In genomic region chr10:63337951-63338836, GRCm38 (mm10) we compare ENCODE assay signal across 8 mouse cellular contexts. TPM values are rescaled to one million over a fixed set of nuclear protein-coding genes. Genes with fewer than 3 reads are reported as not detected.
DNase-seq lines count a peak whose midpoint lies in the region; ATAC-seq and TF ChIP-seq lines count a peak whose summit lies in the region.

No protein-coding gene starts in this region.

- peaks cover 12% of the 10 kb centered on the region for H3K4me1 ChIP-seq in bone marrow macrophage, adult 2 months (ENCODE audit: control insufficient read depth, insufficient read depth, low read length)
- peaks cover 9% of the 10 kb centered on the region for H3K4me1 ChIP-seq in heart, embryonic 12.5 days (replicated peaks)
- H3K4me1 ChIP-seq in kidney, postnatal 0 days (replicated peaks; ENCODE audit: insufficient read depth, low read length): peaks cover 15% of the 10 kb centered on the region
- peaks cover 25% of the 10 kb centered on the region for H3K4me1 ChIP-seq in liver, embryonic 15.5 days (replicated peaks)
- peaks cover 9% of the 10 kb centered on the region for H3K4me1 ChIP-seq in neural tube, embryonic 11.5 days (ENCODE audit: control insufficient read depth, insufficient read depth, low read length)
- H3K4me1 ChIP-seq in testis, adult 2 months (ENCODE audit: control insufficient read depth, insufficient read depth, low read length): peaks cover 7% of the 10 kb centered on the region

- no peak for TF ChIP-seq CTCF in bone marrow macrophage, adult 2 months (IDR thresholded peaks at IDR 0.05; ENCODE audit: low read depth, low read length)
- TF ChIP-seq CTCF in kidney, postnatal 0 days (IDR thresholded peaks at IDR 0.05; ENCODE audit: low read depth): no peak
- no peak for TF ChIP-seq CTCF in testis, adult 2 months (IDR thresholded peaks at IDR 0.05; ENCODE audit: control insufficient read depth, insufficient read depth, insufficient replicate concordance, low read depth, low read length)

- peak overlapping the region; percentile 98 for H3K9ac ChIP-seq in heart, embryonic 12.5 days
- peak overlapping the region; percentile 99 for H3K9ac ChIP-seq in kidney, postnatal 0 days (ENCODE audit: low read depth, low read length)
- H3K9ac ChIP-seq in liver, embryonic 15.5 days: peak overlapping the region; percentile 90
- peak overlapping the region; percentile 96 for H3K9ac ChIP-seq in neural tube, embryonic 11.5 days (ENCODE audit: low read length)

- H3K4me2 ChIP-seq in heart, embryonic 12.5 days: peak overlapping the region; percentile 73
- peak overlapping the region; percentile 64 for H3K4me2 ChIP-seq in kidney, postnatal 0 days (ENCODE audit: low read length)
- H3K4me2 ChIP-seq in liver, embryonic 15.5 days: peak overlapping the region; percentile 96
- peak overlapping the region; percentile 72 for H3K4me2 ChIP-seq in neural tube, embryonic 11.5 days (ENCODE audit: low read depth)

- H3K27me3 ChIP-seq in heart, embryonic 12.5 days (replicated peaks): no peaks in the 10 kb centered on the region
- no peaks in the 10 kb centered on the region for H3K27me3 ChIP-seq in kidney, postnatal 0 days (ENCODE audit: insufficient read depth, low read length)
- H3K27me3 ChIP-seq in liver, embryonic 15.5 days: no peaks in the 10 kb centered on the region
- H3K27me3 ChIP-seq in neural tube, embryonic 11.5 days (ENCODE audit: control insufficient read depth, insufficient read depth, low read length): no peaks in the 10 kb centered on the region
- H3K27me3 ChIP-seq in testis, adult 2 months (ENCODE audit: control insufficient read depth, insufficient read depth, low read length): no peaks in the 10 kb centered on the region

- no peaks in the 10 kb centered on the region for H3K9me3 ChIP-seq in heart, embryonic 12.5 days (replicated peaks)
- H3K9me3 ChIP-seq in kidney, postnatal 0 days (replicated peaks; ENCODE audit: low read length): no peaks in the 10 kb centered on the region
- H3K9me3 ChIP-seq in liver, embryonic 15.5 days (replicated peaks): no peaks in the 10 kb centered on the region
- no peaks in the 10 kb centered on the region for H3K9me3 ChIP-seq in neural tube, embryonic 11.5 days (ENCODE audit: control insufficient read depth, low read length)

- peak; percentile 73 for DNase-seq in CD4-positive, CD25-positive, alpha-beta regulatory T cell, adult 2 months (ENCODE audit: low read depth, low spot score)
- DNase-seq in kidney, postnatal 0 days (ENCODE audit: low spot score): peak; percentile 60
- DNase-seq in neural tube, embryonic 11.5 days (ENCODE audit: low spot score): peak; percentile 78

- WGBS in heart, embryonic 12.5 days: 4% methylated on average over 98 of the region's 113 CpGs
- under 1% methylated on average over 95 of the region's 113 CpGs for WGBS in kidney, postnatal 0 days
- WGBS in liver, embryonic 15.5 days (ENCODE audit: insufficient replicate concordance): under 1% methylated on average over 110 of the region's 113 CpGs
- WGBS in neural tube, embryonic 11.5 days: 1% methylated on average over 64 of the region's 113 CpGs

- peak overlapping the region; percentile 56 for H3K27ac ChIP-seq in bone marrow macrophage, adult 2 months (ENCODE audit: insufficient read depth, low read depth, low read length)
- H3K27ac ChIP-seq in heart, embryonic 12.5 days (ENCODE audit: poor library complexity, severe bottlenecking): peak overlapping the region; percentile 90
- peak overlapping the region; percentile 97 for H3K27ac ChIP-seq in kidney, postnatal 0 days
- peak overlapping the region; percentile 94 for H3K27ac ChIP-seq in liver, embryonic 15.5 days (replicated peaks)
- peak overlapping the region; percentile 90 for H3K27ac ChIP-seq in neural tube, embryonic 11.5 days (ENCODE audit: low read depth, low read length)
- peak overlapping the region; percentile 97 for H3K27ac ChIP-seq in testis, adult 2 months (ENCODE audit: control insufficient read depth, insufficient read depth, low read depth, low read length)

- H3K36me3 ChIP-seq in heart, embryonic 12.5 days: peaks cover 21% of the 10 kb centered on the region
- 0 out of 2 replicates have a peak, but pooled peaks cover 6% of the 10 kb centered on the region for H3K36me3 ChIP-seq in kidney, postnatal 0 days (ENCODE audit: insufficient read depth, low read length)
- peaks cover 30% of the 10 kb centered on the region for H3K36me3 ChIP-seq in liver, embryonic 15.5 days (replicated peaks)
- H3K36me3 ChIP-seq in neural tube, embryonic 11.5 days (ENCODE audit: control insufficient read depth, insufficient read depth, low read length): no peaks in the 10 kb centered on the region
- H3K36me3 ChIP-seq in testis, adult 2 months (ENCODE audit: control insufficient read depth, insufficient read depth, low read length): peaks cover 5% of the 10 kb centered on the region

- TF ChIP-seq POLR2A in bone marrow macrophage, adult 2 months (IDR thresholded peaks at IDR 0.05; ENCODE audit: borderline replicate concordance, low read depth, low read length): no peak
- no peak for TF ChIP-seq POLR2A in testis, adult 2 months (IDR thresholded peaks at IDR 0.05; ENCODE audit: control insufficient read depth, low read depth, low read length)

- ATAC-seq in erythroblast, adult 5-6 weeks (replicated peaks; ENCODE audit: low FRiP score, poor library complexity, severe bottlenecking): peak; percentile 35; the same call in 1 of the 2 replicates
- peak; percentile 83 for ATAC-seq in heart, embryonic 12.5 days (ENCODE audit: insufficient number of reproducible peaks, low FRiP score)
- peak; percentile 79 for ATAC-seq in kidney, postnatal 0 days (replicated peaks; ENCODE audit: low FRiP score, low read depth)
- peak; percentile 77 for ATAC-seq in liver, embryonic 15.5 days (ENCODE audit: insufficient read depth)
- ATAC-seq in neural tube, embryonic 11.5 days (ENCODE audit: insufficient read depth, low FRiP score, low TSS enrichment): peak; percentile 86

- peak overlapping the region; percentile 98 for H3K4me3 ChIP-seq in bone marrow macrophage, adult 2 months (ENCODE audit: insufficient read depth, low read length)
- H3K4me3 ChIP-seq in heart, embryonic 12.5 days: peak overlapping the region; percentile 86
- H3K4me3 ChIP-seq in kidney, postnatal 0 days (replicated peaks; ENCODE audit: low read depth, low read length): peak overlapping the region; percentile 84
- peak overlapping the region; percentile 85 for H3K4me3 ChIP-seq in liver, embryonic 15.5 days (replicated peaks)
- peak overlapping the region; percentile 87 for H3K4me3 ChIP-seq in neural tube, embryonic 11.5 days (ENCODE audit: low read depth, low read length)
- H3K4me3 ChIP-seq in testis, adult 2 months (ENCODE audit: control insufficient read depth, low read depth, low read length): peak overlapping the region; percentile 92

RNA-seq across cellular contexts. Expression of gene Sirt1, which starts 43.3 kb away (rescaled TPM):
- polyA plus RNA-seq in bone marrow macrophage, adult 2 months (2012; ENCODE audit: insufficient read depth, insufficient read length, missing spikeins): 17.6 and 17.9 TPM in 2 replicates
- 18.8 and 21.7 TPM in 2 replicates for total RNA-seq in erythroblast, adult 5-6 weeks (2015; ENCODE audit: low replicate concordance)
- 30.3 and 31.5 TPM in 2 replicates for total RNA-seq in erythroblast, adult 5-6 weeks (2017; ENCODE audit: low replicate concordance)
- 4.7 and 4.8 TPM in 2 replicates for polyA plus RNA-seq in heart, embryonic 12.5 days (2016; fragmentation: Nextera tagmentation; extraction: Ambion mirVana)
- polyA plus RNA-seq in kidney, postnatal 0 days (2015; fragmentation: Nextera tagmentation; extraction: Ambion mirVana): 5.8 and 6.7 TPM in 2 replicates
- 3.1 and 3.5 TPM in 2 replicates for polyA plus RNA-seq in liver, embryonic 15.5 days (2015; fragmentation: Nextera tagmentation; extraction: Ambion mirVana)
- polyA plus RNA-seq in neural tube, embryonic 11.5 days (2014; fragmentation: Nextera tagmentation; extraction: Ambion mirVana): 10.9 and 13.3 TPM in 2 replicates
- 5.8 and 7.0 TPM in 2 replicates for polyA plus RNA-seq in testis, adult 2 months (2012; rRNA removed)

RNA-seq across cellular contexts. Expression of gene Dnajc12, which starts 44.0 kb away (rescaled TPM):
- polyA plus RNA-seq in bone marrow macrophage, adult 2 months (2012; ENCODE audit: insufficient read depth, insufficient read length, missing spikeins): 9.3 and 10.1 TPM in 2 replicates
- 2.3 and 4.8 TPM in 2 replicates for total RNA-seq in erythroblast, adult 5-6 weeks (2015; ENCODE audit: low replicate concordance)
- 0.51 and 0.98 TPM in 2 replicates for total RNA-seq in erythroblast, adult 5-6 weeks (2017; ENCODE audit: low replicate concordance)
- polyA plus RNA-seq in heart, embryonic 12.5 days (2016; fragmentation: Nextera tagmentation; extraction: Ambion mirVana): 7.7 and 8.2 TPM in 2 replicates
- polyA plus RNA-seq in kidney, postnatal 0 days (2015; fragmentation: Nextera tagmentation; extraction: Ambion mirVana): 18.4 and 19.9 TPM in 2 replicates
- polyA plus RNA-seq in liver, embryonic 15.5 days (2015; fragmentation: Nextera tagmentation; extraction: Ambion mirVana): 14.8 and 16.7 TPM in 2 replicates
- 16.0 and 16.8 TPM in 2 replicates for polyA plus RNA-seq in neural tube, embryonic 11.5 days (2014; fragmentation: Nextera tagmentation; extraction: Ambion mirVana)
- polyA plus RNA-seq in testis, adult 2 months (2012; rRNA removed): 1.6 and 1.7 TPM in 2 replicates

Comparison
In these comparisons a context has a peak if more than half of its experiments do, and no peak if none do; other contexts are left out.
1. Peak in every context shown above with its lines: DNase-seq, ATAC-seq, H3K4me3 ChIP-seq and H3K27ac ChIP-seq.
2. ATAC-seq: peak in every context shown above with its lines; median percentile 86 in neural tube, embryonic 11.5 days; 83 in heart, embryonic 12.5 days; 79 in kidney, postnatal 0 days; 77 in liver, embryonic 15.5 days; 35 in erythroblast, adult 5-6 weeks.